Comparison of ENCODE assay signal across 8 mouse cellular contexts in genomic region chr14:115017410-115018153, GRCm38 (mm10).
DNase-seq lines count a peak whose midpoint lies in the region; ATAC-seq and TF ChIP-seq lines count a peak whose summit lies in the region.

No protein-coding gene starts in this region.

- peak; percentile 46 to 55 for DNase-seq in CD8-positive naive resting alpha-beta T cell, adult 2 months (ENCODE audit: low read depth in 2 of 2, low spot score in 2 of 2)
- peak; percentile 23 for DNase-seq in c-Kit-positive CD71-positive TER-119-positive erythroid progenitor cells, embryonic 14.5 days (ENCODE audit: low spot score)
- DNase-seq in forebrain, postnatal 0 days, result peak; percentile 77
- peak; percentile 46 to 68 for DNase-seq in layer of hippocampus, adult 8-10 months (ENCODE audit: low spot score in 2 of 2)
- peak; percentile 62 for DNase-seq in testis, postnatal 10 days (ENCODE audit: low spot score)

- TF ChIP-seq CTCF in forebrain, postnatal 0 days (IDR thresholded peaks at IDR 0.05; ENCODE audit: low read depth), result peak; percentile 86

- H3K4me1 ChIP-seq in forebrain, postnatal 0 days (ENCODE audit: insufficient read depth), result no peaks in the 10 kb centered on the region
- H3K4me1 ChIP-seq in lung, embryonic 15.5 days, result no peaks in the 10 kb centered on the region
- H3K4me1 ChIP-seq in neural tube, embryonic 15.5 days, result no peaks in the 10 kb centered on the region

- no peak overlapping the region for H3K27ac ChIP-seq in forebrain, postnatal 0 days (ENCODE audit: low read depth, low read length)
- H3K27ac ChIP-seq in lung, embryonic 15.5 days, result no peak overlapping the region
- no peak overlapping the region for H3K27ac ChIP-seq in neural tube, embryonic 15.5 days (replicated peaks)

- H3K4me2 ChIP-seq in forebrain, postnatal 0 days (ENCODE audit: low read depth), result peak overlapping the region; percentile 50
- H3K4me2 ChIP-seq in lung, embryonic 15.5 days, result peak overlapping the region; percentile 60
- H3K4me2 ChIP-seq in neural tube, embryonic 15.5 days, result peak overlapping the region; percentile 64

- no peaks in the 10 kb centered on the region for H3K36me3 ChIP-seq in forebrain, postnatal 0 days (ENCODE audit: insufficient read depth)
- no peaks in the 10 kb centered on the region for H3K36me3 ChIP-seq in lung, embryonic 15.5 days
- no peaks in the 10 kb centered on the region for H3K36me3 ChIP-seq in neural tube, embryonic 15.5 days

- WGBS in forebrain, postnatal 0 days, result 19% methylated on average over 22 of the region's 22 CpGs
- WGBS in lung, embryonic 15.5 days, result 11% methylated on average over 22 of the region's 22 CpGs
- 20% methylated on average over 22 of the region's 22 CpGs for WGBS in neural tube, embryonic 15.5 days

- no peaks in the 10 kb centered on the region for H3K27me3 ChIP-seq in forebrain, postnatal 0 days (ENCODE audit: insufficient read depth, low read length)
- no peaks in the 10 kb centered on the region for H3K27me3 ChIP-seq in lung, embryonic 15.5 days
- no peaks in the 10 kb centered on the region for H3K27me3 ChIP-seq in neural tube, embryonic 15.5 days (replicated peaks)

- peak overlapping the region; percentile 34 for H3K4me3 ChIP-seq in forebrain, postnatal 0 days (ENCODE audit: low read depth, low read length)
- H3K4me3 ChIP-seq in lung, embryonic 15.5 days, result peak overlapping the region; percentile 36
- peak overlapping the region; percentile 39 for H3K4me3 ChIP-seq in neural tube, embryonic 15.5 days (replicated peaks)

- 0 out of 2 replicates have a peak overlapping the region, but pooled peaks have one; percentile 23 for H3K9ac ChIP-seq in forebrain, postnatal 0 days
- 0 out of 2 replicates have a peak overlapping the region, but pooled peaks have one; percentile 19 for H3K9ac ChIP-seq in lung, embryonic 15.5 days
- H3K9ac ChIP-seq in neural tube, embryonic 15.5 days (replicated peaks), result 0 out of 2 replicates have a peak overlapping the region, but pooled peaks have one; percentile 35

- no peaks in the 10 kb centered on the region for H3K9me3 ChIP-seq in forebrain, postnatal 0 days (ENCODE audit: low read length)
- H3K9me3 ChIP-seq in lung, embryonic 15.5 days, result no peaks in the 10 kb centered on the region
- H3K9me3 ChIP-seq in neural tube, embryonic 15.5 days (replicated peaks), result no peaks in the 10 kb centered on the region

- peak; percentile 94 for ATAC-seq in forebrain, postnatal 0 days
- peak; percentile 99 to 100 for ATAC-seq in hematopoietic stem cell, adult 5-6 weeks (replicated peaks in 1 of 2; ENCODE audit: insufficient read depth in 1 of 2, low FRiP score in 2 of 2, low TSS enrichment in 1 of 2, low read depth in 1 of 2, poor library complexity in 2 of 2, severe bottlenecking in 2 of 2)
- peak; percentile 81; the same call in 1 of the 2 replicates for ATAC-seq in lung, embryonic 15.5 days (ENCODE audit: borderline replicate concordance, extremely low read depth, low FRiP score, low TSS enrichment)
- ATAC-seq in neural tube, embryonic 15.5 days (ENCODE audit: low FRiP score), result peak; percentile 81; the same call in 1 of the 2 replicates

Comparison
In these comparisons a context has a peak if more than half of its experiments do, and no peak if none do; other contexts are left out.
1. DNase-seq: peak in every context shown above with its lines; median percentile 77 in forebrain, postnatal 0 days; 62 in testis, postnatal 10 days; 57 in layer of hippocampus, adult 8-10 months; 50 in CD8-positive naive resting alpha-beta T cell, adult 2 months; 23 in c-Kit-positive CD71-positive TER-119-positive erythroid progenitor cells, embryonic 14.5 days.